Mouse (Mus musculus) spleen, adult 2 months (tissue): ENCODE data around the gene Nhsl2.

Source experiments
- CTCF ChIP-seq: fragments of 200-500 bp; IDR thresholded peaks from 2 replicates; pipeline ENCODE4 v1.5.1; 2011; ENCODE audit warnings: mild to moderate bottlenecking, inconsistent platforms; ENCODE audit not compliant: insufficient read depth, insufficient read length, insufficient replicate concordance; ENCODE audit errors: extremely low read depth
- POLR2A ChIP-seq: fragments of 200-500 bp; IDR thresholded peaks from 2 replicates; pipeline ENCODE4 v1.6.1; 2011; ENCODE audit warnings: low read depth, low read length, inconsistent platforms

- TF ChIP-seq CTCF = no peak
- no peak for TF ChIP-seq POLR2A
These were observed 49.2 kb downstream of the Nhsl2 start for GRCm38 (mm10) chrX:101898341-101898740.
